Mouse (Mus musculus) MEL (cell line): Measurements from ENCODE around the gene Ciao2a.

Source experiments
- BHLHE40 ChIP-seq: IDR thresholded peaks from 2 replicates; pipeline ENCODE4 v1.6.1; 2012; ENCODE audit warnings: low read depth, mild to moderate bottlenecking, inconsistent platforms, low read length, improper control_type of control experiment, borderline replicate concordance
- CHD1 ChIP-seq: IDR thresholded peaks from 2 replicates; pipeline ENCODE4 v1.6.1; 2012; ENCODE audit warnings: low read depth, mild to moderate bottlenecking, inconsistent platforms, low read length, improper control_type of control experiment
- CTCF ChIP-seq, 3 experiments: IDR thresholded peaks in 2 of 3; conservative IDR thresholded peaks in 1 of 3; 2 replicates each; pipeline ENCODE4 v1.5.1; 2011 to 2012; ENCODE audit warnings: low read length in 3 of 3, low read depth in 2 of 3, mild to moderate bottlenecking in 2 of 3, improper control_type of control experiment in 1 of 3, inconsistent platforms in 1 of 3, mixed read lengths in 1 of 3, moderate library complexity in 1 of 3; ENCODE audit not compliant: control insufficient read depth in 1 of 3, insufficient read depth in 1 of 3, poor library complexity in 1 of 3, severe bottlenecking in 1 of 3
- ELF1 ChIP-seq: IDR thresholded peaks from 2 replicates; pipeline ENCODE4 v1.6.1; 2014; ENCODE audit warnings: low read depth, mild to moderate bottlenecking, inconsistent platforms, low read length, improper control_type of control experiment, moderate library complexity
- EP300 ChIP-seq, 2 experiments: IDR thresholded peaks; 2 replicates each; pipeline ENCODE4 v1.6.1; 2011; ENCODE audit warnings: improper control_type of control experiment in 2 of 2, low read length in 2 of 2, low read depth in 1 of 2, mild to moderate bottlenecking in 1 of 2
- KAT2A ChIP-seq: conservative IDR thresholded peaks from 2 replicates; pipeline ENCODE4 v1.6.1; 2012; ENCODE audit warnings: low read depth, low read length, improper control_type of control experiment, inconsistent platforms
- MAX ChIP-seq: IDR thresholded peaks from 2 replicates; pipeline ENCODE4 v1.6.1; 2011; ENCODE audit warnings: low read length, improper control_type of control experiment
- MAZ ChIP-seq: IDR thresholded peaks from 2 replicates; pipeline ENCODE4 v1.6.1; 2012; ENCODE audit warnings: low read depth, mild to moderate bottlenecking, inconsistent platforms, low read length, improper control_type of control experiment
- MXI1 ChIP-seq: IDR thresholded peaks from 2 replicates; pipeline ENCODE4 v1.6.1; 2011; ENCODE audit warnings: mild to moderate bottlenecking, low read depth, low read length, improper control_type of control experiment
- POLR2A ChIP-seq, 2 experiments: IDR thresholded peaks; 2 replicates each; pipeline ENCODE4 v1.6.1; 2011 to 2012; ENCODE audit warnings: low read length in 2 of 2, mild to moderate bottlenecking in 2 of 2, control low read depth in 1 of 2, improper control_type of control experiment in 1 of 2, low read depth in 1 of 2, moderate library complexity in 1 of 2; ENCODE audit not compliant: control insufficient read depth in 1 of 2, insufficient read depth in 1 of 2, poor library complexity in 1 of 2
- TAL1 ChIP-seq: IDR thresholded peaks from 2 replicates; pipeline ENCODE4 v1.6.1; 2012; ENCODE audit warnings: mild to moderate bottlenecking, inconsistent platforms, low read length, moderate library complexity, mixed read lengths
- TBP ChIP-seq: IDR thresholded peaks from 2 replicates; pipeline ENCODE4 v1.8.0; 2011; ENCODE audit warnings: low read depth, low read length, improper control_type of control experiment
- USF1 ChIP-seq: IDR thresholded peaks from 2 replicates; pipeline ENCODE4 v1.6.1; 2014; ENCODE audit warnings: low read depth, mild to moderate bottlenecking, inconsistent platforms, low read length, improper control_type of control experiment, moderate library complexity

- TF ChIP-seq ELF1 (no peak), MAZ (no peak), KAT2A (no peak), CTCF (IDR thresholded peaks at IDR 0.05 in 2 of 3, conservative IDR thresholded peaks at IDR 0.05 in 1 of 3; ENCODE audit: control insufficient read depth in 1 of 3, insufficient read depth in 1 of 3, low read depth in 2 of 3, low read length in 3 of 3, poor library complexity in 1 of 3, severe bottlenecking in 1 of 3) (no peak), TBP (no peak), BHLHE40 (no peak), MXI1 (no peak), POLR2A (IDR thresholded peaks at IDR 0.05; ENCODE audit: control insufficient read depth in 1 of 2, insufficient read depth in 1 of 2, low read depth in 1 of 2, low read length in 2 of 2, poor library complexity in 1 of 2) (no peak), EP300 (IDR thresholded peaks at IDR 0.05; ENCODE audit: low read depth in 1 of 2, low read length in 2 of 2) (no peak), TAL1 (no peak), USF1 (no peak), CHD1 (no peak), MAX (no peak)
These were observed 47.9 kb upstream of the Ciao2a start for GRCm38 (mm10) chr9:66078493-66078892.
